Mouse (Mus musculus): ENCODE data around the gene Pcdh17. TPM values are rescaled to one million over a fixed set of nuclear protein-coding genes. Genes with fewer than 3 reads are reported as not detected.

Pcdh17 gene
- total RNA-seq, 2 experiments from 2014 or later, result 34.1 to 40.6 TPM

- no peak for DNase-seq (ENCODE audit: low spot score in 2 of 2)
- intact Hi-C loops (cut with DNase I), result no loop called here
Observed at GRCm38 (mm10) chr14:84475491-84475890, 32.1 kb downstream of the Pcdh17 start.

- no peak for DNase-seq (ENCODE audit: low spot score in 2 of 2)
- intact Hi-C loops (cut with DNase I), result no loop called here
Observed at GRCm38 (mm10) chr14:84476336-84476735, 33.0 kb downstream of the Pcdh17 start.

- DNase-seq (ENCODE audit: low spot score in 2 of 2), result no peak
- intact Hi-C loops (cut with DNase I), result no loop called here
Observed at GRCm38 (mm10) chr14:84476906-84477305, 33.5 kb downstream of the Pcdh17 start.

GRCm38 (mm10) chr14:84477411-84477810 is 34.0 kb downstream of the Pcdh17 start:
- no peak for DNase-seq (ENCODE audit: low spot score in 2 of 2)
- intact Hi-C loops (cut with DNase I), result no loop called here

GRCm38 (mm10) chr14:84480546-84480945 is 37.2 kb downstream of the Pcdh17 start:
- intact Hi-C loops (cut with DNase I), result no loop called here

GRCm38 (mm10) chr14:84484350-84484749 is 41.0 kb downstream of the Pcdh17 start:
- intact Hi-C loops (cut with DNase I), result no loop called here
- DNase-seq (ENCODE audit: low spot score in 2 of 2), result no peak

More at GRCm38 (mm10) chr14:84480546-84480945, 37.2 kb downstream of the Pcdh17 start:
- DNase-seq (ENCODE audit: low spot score in 2 of 2), result no peak

- intact Hi-C loops (cut with DNase I), result no loop called here
Observed at GRCm38 (mm10) chr14:84511010-84511409, 67.6 kb downstream of the Pcdh17 start.

GRCm38 (mm10) chr14:84532397-84532796 is 89.0 kb downstream of the Pcdh17 start:
- no peak for DNase-seq (ENCODE audit: low spot score in 2 of 2)
- intact Hi-C loops (cut with DNase I), result no loop called here

More at GRCm38 (mm10) chr14:84511010-84511409, 67.6 kb downstream of the Pcdh17 start:
- no peak for DNase-seq (ENCODE audit: low spot score in 2 of 2)

- intact Hi-C loops (cut with DNase I), result no loop called here
Observed at GRCm38 (mm10) chr14:84535264-84535663, 91.9 kb downstream of the Pcdh17 start.

GRCm38 (mm10) chr14:84541838-84542237 is 98.5 kb downstream of the Pcdh17 start:
- intact Hi-C loops (cut with DNase I), result no loop called here
- DNase-seq (ENCODE audit: low spot score in 2 of 2), result peak; percentile 43 to 68

More at GRCm38 (mm10) chr14:84535264-84535663, 91.9 kb downstream of the Pcdh17 start:
- DNase-seq (ENCODE audit: low spot score in 2 of 2), result no peak

- DNase-seq (ENCODE audit: low spot score in 2 of 2), result no peak
- intact Hi-C loops (cut with DNase I), result no loop called here
Observed at GRCm38 (mm10) chr14:84545968-84546367, 102.6 kb downstream of the Pcdh17 start.

- DNase-seq (ENCODE audit: low spot score in 2 of 2), result peak; percentile 47 to 82
- intact Hi-C loops (cut with DNase I), result no loop called here
Observed at GRCm38 (mm10) chr14:84547513-84548194, 104.3 kb downstream of the Pcdh17 start.

GRCm38 (mm10) chr14:84551546-84551945 is 108.2 kb downstream of the Pcdh17 start:
- intact Hi-C loops (cut with DNase I), result no loop called here
- peak in 1 of 2 experiments; percentile 15 for DNase-seq (ENCODE audit: low spot score in 2 of 2)

- peak in 1 of 2 experiments; percentile 53 for DNase-seq (ENCODE audit: low spot score in 2 of 2)
- intact Hi-C loops (cut with DNase I), result no loop called here
Observed at GRCm38 (mm10) chr14:84571071-84571470, 127.7 kb downstream of the Pcdh17 start.

Data from left cerebral cortex, postnatal 25 days (tissue).